Mouse (Mus musculus): ENCODE data around the gene Smad3. TPM values are rescaled to one million over a fixed set of nuclear protein-coding genes. Genes with fewer than 3 reads are reported as not detected.
A peak's percentile ranks its signal among the peaks of the same experiment; 100 is the strongest.

Smad3 gene
- 10 to 100 TPM; 40.1 to 45.2 TPM for total RNA-seq (2021)

DNA sequence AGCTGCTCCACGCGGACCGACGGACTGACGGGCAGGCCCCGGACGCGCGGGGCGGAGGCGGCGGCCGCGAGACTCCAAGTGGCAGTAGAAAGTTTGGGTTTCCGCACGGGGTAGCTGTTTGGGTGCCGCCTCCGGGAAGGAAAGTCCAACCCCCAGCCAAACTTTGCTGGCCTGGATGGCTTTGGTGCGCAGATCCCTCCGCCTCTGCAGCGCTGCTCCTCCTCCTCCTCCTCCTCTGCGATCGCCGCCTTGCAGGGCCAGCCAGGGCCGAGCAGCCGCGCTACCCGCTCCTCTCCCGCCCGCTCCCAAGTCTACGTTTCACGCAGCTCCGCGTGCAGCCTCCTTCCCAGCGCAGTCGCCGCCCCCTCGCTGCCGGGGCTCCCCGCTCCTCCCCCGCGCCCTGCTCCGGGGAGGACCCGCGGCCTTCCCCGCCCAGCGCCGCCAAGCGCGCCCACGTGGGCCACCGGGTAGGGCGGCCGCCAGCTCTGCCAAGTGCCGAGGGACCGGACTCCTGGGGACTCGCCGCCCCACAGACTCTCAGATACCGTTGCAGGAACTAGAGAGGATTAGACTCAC is at the start of gene Smad3:
Smad3 (minus strand) TSS at position 130 of the 576 bp plus-strand sequence.
- DNase-seq, result peak; percentile 87 to 89

DNA sequence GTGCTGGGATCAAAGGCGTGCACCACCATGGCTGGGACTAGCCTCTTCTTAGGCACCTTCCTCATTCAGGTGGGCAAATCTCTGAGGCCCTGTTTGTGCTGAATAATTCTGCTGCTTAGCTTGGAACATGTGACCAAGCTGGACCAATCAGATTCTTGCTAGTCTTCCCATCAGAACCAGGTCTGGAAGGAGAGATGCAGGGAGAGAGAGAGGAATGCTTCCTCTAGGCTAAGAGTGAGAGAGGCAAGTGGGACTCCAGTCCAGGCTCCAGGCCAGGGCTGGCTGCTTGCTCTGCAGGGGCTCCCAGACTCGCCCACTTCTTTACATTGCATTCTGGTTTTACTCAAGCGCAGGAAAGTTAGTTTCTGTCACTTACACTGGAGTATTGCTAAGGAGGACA is 47.1 kb upstream of the Smad3 start:
- no peak for DNase-seq

DNA sequence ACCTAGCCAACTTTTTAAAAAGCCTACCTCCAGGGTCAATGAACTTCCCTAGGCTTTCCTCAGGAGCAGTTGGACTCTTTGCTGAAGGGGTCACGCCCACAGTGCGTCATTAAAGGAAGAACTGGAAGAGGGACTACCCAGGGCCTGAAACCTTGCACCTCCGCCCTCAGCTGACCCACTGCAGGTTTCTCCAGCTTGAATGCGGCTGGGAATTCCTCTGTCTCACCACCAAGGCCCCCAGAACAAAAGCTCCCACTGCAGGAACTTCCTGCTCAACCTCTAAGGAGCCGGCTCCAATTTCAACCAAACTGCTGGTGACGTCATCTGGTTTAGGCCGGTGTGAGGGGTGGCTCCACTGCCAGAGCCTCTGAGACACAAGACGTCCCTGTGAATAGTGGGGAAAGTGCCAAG is 45.4 kb upstream of the Smad3 start:
- no peak for DNase-seq

DNA sequence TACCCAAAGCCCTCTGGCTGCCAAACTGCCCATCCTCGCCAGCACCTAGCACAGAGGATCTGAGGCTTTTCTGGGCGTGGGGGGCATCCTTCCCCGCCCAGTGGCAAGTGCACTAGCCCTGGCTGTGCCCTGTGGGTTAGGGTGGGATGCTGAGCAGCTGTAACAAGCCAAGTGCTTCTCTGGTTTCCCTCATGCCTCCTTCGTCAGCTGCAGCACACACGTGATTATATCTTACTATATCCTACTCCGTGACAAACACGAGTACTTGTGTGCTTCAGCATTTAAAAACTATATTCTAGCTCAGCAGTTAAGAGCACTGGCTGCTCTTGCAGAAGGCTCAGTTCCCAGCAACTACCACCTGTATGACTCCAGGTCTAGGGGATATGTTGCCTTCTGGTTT is 44.7 kb upstream of the Smad3 start:
- no peak for DNase-seq

DNA sequence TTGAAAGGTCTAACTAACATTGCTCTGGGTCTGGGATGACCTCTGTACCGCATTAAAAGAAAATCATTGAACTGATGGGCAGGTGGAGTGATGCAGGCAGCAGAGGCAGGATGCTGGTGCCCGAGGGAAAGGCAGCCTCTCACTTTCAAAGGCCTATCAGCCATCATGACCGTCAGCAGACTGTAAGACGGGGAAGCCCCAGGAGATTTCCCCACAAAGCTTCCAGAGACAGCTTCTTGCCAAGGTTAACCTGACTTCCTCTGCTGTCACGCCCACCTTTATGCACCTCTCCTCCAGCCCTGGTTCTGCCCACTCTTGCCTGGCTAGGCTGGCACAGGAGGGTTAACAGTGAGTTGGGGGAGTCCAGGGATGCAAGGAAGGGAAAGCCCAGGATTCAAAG is 44.3 kb upstream of the Smad3 start:
- no peak for DNase-seq

DNA sequence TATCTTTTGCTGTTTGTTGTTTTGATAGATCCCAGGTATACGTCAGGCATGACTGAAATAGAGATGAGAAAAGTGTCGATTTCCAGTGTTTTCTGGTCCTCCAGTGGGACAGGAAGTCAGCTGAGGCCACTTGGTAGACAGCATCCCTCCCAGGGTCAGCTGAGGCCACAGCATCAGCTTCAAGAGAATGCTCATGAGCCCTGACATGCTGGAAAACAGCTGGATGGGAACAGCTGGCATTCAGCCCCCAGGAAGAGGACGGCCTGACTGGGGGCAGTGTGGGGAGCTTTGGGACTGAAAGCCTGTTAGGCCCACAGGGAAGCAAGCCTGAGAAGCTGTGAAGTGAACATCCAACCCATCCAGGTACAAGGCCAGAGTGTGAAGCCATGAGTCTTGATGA is 38.6 kb upstream of the Smad3 start:
- DNase-seq, result no peak

DNA sequence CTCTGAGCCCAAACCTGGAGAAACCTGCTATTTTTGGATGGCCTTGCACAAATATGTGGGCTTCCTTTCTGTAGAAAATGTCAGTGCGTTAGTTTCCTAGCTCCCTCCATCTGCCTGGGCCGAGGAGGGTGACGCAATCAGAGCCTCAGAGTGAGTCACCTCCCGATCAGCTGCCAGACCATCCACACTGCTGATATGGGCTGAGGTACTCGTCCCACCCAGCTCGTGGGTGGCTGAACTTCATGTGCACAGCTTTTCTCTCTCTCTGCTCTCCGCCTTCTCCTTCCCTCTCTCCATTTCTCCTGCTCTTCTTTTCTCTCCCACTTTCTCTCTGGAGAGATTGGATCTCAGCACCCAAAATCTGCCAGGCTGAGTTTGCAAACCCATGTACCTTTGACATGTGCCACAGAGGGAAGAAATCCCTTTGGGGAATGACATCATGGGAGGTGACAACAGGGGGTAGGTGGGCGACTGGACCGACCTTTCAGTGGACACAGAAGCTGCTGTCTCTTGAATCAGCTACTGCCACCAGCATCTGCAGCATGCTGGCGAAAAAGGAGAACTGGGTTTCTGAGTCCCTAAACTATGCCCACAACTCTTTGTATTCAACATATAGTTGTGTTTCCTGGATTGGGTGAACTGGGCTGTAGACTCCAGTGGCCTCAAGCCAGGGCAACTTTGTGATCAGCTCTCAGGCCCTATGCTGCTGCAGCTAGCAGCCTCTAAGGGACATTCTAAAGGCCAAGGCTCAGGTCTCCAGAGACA is 36.1 kb upstream of the Smad3 start:
- DNase-seq, result peak; percentile 77 to 81

DNA sequence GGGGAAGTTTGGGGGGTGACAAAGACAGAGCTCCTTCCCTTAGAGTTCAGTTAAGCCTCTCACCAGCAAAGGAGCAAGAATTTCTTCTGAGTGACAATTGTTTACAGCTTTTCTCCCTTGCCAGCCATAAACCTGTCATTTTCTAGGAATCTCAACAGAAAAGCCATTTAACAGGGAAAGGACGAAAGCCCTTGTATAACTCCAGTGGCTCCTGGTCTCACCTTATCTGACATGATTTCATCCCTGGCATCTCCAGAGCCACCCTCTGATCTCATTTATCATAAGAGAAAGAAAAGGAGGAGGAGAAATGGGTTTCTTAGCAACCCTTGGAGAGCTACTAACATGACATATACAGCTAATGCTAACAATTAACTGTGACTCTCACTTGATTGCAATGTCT is 33.9 kb upstream of the Smad3 start:
- no peak for DNase-seq

DNA sequence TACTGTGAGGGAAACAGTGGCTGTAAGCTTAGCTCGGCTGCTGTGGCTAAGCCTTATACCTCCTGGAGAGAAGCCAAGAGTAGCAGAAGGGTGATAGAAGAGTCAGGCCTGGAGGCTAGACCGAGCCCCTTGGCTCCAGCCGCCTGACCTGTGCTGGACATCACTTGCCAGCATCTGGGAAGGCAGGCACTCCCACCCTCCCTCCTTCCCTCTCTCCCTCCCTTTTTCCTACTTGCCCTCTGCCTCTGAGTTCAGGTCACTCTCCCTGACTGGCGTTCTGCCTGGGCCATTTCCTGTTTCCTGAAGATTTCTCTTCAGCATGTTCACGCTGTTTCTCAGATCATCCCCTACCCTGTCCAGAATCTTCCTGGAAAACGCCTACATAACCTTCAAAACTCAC is 33.5 kb upstream of the Smad3 start:
- no peak for DNase-seq

DNA sequence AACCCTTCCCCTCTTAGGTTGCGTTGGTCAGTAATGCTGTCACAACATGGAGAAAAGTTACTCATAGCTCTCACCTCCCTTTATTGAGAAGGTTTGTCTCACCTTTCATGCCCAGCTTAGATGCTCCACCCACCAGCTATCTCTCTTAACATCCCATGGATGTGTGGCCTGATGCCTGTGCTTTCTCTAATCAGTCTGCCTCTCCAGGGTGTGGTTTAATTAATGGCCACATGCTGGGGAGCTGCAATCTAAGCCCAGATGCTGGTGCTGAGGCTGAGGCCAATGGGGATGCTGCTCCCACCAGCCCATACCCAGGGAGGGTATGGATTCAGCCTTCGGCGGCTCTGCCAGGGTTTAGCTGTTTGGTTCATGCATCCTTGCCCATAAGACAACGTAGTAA is 32.4 kb upstream of the Smad3 start:
- no peak for DNase-seq

DNA sequence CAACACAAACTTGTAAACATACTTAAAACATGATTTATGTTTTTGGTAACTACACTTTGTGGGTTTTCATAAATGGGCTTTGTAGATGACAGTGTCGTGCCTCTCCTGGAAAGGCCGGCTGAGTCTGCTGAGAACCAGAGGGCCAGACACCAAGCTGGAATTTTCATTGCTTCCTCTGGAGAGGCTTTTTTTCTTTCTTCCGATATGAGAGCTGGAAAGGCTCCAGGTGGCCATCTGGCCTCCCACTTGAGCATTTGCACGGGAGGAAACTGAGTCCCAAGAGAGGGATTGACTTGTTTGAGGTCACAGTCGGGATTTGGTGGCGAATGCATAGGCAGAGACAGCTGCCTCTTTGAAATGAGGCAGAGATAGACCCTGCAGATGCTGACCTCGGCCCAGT is 31.6 kb upstream of the Smad3 start:
- DNase-seq, result no peak

DNA sequence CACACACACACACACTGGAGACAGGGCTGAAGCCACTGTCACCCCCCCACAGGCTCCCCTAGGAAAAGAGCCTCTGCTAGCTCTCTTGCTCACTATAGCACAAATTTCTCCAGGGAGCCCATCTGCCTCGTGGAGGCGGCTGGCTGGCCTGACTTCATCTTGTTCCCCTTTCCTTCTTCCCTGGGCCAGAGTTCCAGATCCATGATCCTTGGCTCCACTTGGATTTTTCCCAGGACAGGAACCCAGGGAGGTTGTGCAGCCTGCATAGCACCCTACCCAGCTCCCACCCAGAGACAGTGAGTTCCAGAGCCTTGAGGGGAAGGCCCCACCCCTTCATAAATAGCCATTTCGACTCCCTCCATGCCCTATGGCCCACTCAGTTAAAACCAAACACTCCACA is 29.8 kb upstream of the Smad3 start:
- DNase-seq, result no peak

DNA sequence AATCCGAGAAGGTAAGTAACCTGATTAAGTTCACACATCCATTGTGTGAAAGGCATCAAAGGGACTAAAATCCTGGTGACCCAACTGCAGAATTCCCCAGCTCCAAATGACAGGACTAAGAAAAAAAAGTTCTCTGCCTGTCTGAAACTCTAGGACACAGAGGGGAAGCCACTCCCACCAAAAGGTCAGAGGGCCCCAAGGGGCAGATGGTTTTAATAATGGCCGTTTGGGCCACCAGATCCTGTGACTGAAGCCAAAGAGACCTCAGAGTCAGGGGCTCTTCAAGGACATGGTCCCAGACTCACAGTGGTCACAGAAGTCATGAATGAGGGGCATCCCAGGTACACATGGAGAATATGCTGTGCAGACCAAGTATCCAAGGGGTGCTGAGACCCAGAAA is 29.3 kb upstream of the Smad3 start:
- DNase-seq, result no peak

DNA sequence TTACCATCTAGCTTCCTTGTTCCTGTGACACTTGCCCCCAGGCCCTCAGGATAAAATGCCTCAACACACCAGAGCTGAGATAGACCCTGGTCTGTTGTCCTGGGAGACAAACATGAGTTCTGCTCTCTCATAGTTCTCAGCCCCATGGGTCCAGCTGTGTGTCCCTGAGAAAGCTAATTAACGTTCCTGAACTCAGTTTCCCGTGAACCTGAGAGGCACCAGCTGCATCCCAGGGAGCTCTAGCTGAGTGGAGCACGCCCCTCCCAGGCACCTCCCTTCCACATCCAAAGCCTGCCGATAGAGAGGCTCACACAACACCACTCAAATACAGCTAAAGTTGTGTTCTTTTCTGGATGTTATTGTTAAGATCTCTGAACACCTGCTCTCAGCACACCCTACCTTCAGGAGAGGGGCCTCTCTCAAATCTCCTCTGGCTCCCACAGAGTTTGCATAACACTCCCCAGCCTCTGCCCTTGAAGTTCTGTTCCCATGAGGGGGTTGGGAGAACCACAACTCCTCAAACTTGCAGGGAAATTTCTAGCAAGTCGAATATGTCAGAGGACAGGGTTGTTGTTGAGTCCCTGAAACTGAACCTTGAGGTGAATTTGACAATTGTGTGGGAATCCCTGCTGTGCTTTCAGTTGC is 28.4 kb upstream of the Smad3 start:
- DNase-seq, result no peak

DNA sequence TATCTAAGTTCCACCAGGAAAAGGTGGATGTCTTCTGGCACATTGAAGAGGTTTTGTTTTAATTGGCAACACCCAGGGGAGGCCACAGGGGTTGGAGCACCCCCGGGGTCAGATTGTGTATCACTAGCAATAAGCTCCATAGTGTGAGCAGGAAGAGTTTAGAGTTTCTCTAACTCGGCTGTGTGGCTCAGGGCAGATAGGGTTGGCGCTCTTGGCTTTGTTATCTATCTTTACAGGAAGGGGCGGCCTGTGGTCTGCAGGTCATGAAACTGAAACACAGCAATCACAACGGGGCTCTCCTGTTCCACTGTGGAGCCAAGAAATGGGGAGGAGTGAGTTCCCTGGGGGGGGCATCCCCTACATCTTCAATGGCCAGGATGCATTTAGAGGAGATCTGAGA is 27.7 kb upstream of the Smad3 start:
- DNase-seq, result no peak

DNA sequence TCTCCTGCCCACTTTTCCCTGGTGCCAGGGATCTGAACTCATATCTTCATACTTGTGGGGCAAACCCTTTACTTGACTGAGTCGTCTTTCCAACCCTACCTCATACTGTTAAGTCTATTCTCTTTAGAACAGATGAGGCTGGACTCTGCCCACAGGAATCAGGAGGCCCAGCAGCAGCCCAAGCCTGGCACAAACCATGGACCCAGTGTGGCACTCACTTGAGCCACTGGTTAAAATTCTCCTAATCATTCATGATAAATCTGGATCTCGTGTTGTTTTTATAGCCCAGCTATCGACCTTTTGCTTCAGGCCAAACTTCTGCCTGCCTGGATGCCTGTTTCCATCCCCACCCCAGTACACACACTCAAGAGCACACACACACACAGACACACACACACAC is 26.8 kb upstream of the Smad3 start:
- DNase-seq, result no peak

DNA sequence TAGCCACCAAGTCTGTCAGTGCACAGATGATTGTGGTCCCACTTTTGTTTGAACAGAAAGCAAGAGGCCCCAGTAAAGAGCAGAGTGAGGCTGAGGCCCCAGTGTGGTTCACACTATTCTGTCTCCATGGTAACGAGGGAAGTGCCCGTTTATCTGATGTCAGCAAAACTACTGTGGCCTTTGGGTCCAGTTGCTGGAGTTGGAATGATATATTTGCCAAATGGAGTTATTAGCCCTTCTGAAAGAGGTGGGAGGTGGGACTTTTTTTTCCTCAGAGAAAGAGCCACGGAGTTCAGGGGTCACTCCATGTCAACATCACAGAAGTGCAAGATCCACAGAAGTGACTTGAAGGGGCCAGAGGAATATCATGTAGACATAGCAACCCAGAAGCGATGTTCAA is 24.9 kb upstream of the Smad3 start:
- DNase-seq, result no peak

DNA sequence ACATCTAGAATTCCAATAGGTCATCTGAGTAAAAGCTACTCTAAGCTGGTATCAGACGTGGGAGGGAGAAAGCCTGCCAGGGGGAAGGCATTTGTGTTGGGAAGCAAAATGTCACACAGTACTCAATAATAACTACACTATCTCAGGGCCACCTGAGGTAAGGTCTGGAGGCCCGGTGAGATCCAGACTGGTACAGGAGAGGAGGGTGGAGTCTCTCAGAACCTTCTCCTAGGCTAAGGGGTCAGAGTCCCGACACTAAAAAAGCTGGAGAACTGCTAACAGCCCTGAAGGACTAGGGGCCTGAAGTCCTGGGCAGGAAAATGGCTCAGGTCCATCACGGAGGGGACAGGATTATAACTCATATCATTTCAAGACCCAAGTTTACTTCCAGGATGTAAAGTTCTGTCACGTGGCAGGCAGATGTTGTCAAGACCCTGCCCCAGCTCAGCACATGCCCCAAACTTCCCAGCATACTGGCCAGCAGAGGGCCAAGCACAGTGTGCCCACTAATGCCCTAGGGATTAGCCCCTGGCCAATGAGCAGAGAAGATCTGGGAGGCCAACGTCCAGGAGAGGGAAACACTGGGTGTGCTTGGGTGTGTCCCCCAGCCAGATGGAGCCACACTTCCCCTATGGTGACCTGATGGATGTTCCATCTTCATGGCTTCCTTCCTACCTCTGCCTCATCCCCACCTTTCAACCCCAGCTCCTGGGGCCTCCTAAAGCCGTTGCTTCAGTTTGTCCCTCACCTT is 24.1 kb upstream of the Smad3 start:
- DNase-seq, result no peak

DNA sequence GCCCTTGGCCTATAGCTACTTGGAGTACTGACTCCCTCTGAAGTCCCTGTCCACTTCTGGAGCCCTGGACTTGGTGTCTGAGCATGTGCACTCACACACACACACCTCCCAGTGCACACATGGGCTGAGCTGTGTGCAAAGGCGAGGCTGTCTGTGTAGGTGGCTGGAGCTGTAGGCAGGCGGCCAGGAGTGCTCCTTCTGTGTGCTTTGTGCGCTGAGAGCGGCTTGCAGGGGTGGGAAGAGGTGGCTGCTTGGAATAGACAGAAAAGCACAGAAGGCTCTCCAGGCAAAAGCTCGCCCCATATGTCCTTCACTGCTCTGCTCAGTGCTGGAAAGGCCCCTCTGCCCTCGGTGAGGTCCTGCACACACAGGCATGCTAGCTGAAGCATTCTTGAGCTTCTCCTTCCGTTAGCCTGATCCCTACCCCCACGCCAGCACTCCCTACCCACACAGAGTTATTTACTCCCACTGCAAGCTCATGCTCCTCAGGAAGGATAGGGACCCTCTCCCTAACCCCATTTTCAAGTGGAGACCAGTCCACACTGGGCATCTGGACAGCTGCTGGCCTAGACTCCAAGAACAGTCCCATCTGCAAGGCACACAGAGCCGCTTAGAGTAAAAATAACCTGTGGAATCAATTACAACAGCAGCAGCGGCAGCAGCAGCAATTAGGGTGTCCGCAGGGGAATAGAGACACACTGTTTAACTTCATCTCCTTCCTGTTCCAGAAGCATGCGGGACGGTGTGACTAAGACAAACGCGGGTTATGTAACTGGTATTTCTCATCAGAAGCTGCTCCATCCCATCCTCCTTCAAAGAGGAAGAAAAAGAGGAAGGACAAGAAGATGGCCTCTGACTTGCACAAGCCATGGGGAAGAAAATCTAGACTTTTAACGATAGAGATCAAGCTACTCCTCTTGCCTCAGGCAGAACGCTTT is 22.4 kb upstream of the Smad3 start:
- DNase-seq, result peak; percentile 84 to 86

DNA sequence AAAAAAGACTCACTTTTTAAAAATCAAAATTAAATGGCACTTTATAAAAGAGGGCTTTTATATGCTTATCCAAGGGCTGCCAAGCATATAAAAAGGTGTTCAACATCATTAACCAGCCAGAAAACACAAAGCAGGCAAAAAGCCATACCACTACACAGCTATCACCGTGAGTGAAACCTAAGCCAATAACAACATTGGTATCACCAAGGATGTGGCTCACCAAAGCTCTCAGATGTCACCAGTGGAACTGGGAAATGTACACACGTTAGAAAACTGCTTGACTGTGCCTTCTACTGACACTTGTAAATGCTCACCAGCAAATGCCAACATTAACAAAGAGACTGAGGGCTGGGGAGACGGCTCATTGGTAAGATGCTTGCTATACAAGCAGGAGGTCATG is 18.9 kb upstream of the Smad3 start:
- DNase-seq, result no peak

DNA sequence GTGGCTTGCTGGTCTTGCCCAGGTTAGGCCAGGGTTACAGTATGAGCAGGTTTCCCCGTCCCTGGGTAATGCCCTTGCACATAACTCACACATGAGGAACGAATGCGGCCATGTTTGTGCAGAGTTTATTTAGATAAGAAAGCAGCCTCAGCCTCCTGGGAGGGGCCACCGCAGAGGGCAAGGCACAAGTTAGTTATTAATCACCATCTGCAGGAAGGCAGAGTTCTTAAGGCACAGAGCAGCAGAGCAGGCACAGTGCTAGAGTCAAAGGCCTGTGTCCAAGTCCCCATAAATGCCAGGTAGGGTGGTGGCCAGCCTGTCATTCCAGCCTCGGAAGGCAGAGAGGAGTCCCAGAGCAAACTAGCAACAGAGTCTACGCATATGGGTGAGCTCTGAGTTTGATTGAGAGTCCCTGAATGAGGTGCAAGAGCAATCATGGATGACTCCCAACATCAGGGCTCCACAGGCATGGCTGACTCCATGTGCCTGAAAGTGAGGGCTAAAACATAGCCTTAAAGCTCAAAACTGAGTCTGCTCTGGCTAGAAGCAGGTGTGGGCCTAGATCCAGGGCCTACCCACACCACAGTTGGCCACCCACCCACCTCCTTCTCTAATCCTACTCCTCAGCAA is 17.2 kb upstream of the Smad3 start:
- DNase-seq, result no peak

DNA sequence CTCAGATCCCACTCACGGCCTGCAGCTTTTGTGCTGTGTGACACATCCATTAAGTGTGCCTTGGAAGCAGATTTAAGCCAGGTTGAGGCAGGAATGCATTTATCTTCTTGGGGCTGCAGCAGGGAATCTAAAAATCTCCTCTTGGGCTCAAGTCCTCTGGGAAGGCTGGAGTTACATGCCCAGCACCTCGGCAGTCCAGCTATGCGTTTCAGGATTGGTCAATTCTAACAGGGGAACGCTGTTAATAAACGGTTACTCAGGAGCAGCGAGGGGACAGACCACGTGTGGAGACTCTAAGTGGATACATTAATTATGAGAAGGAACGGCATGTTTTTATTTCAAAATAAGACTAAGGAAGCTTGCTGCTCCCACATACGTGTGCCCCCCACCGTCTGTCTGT is 14.7 kb upstream of the Smad3 start:
- DNase-seq, result no peak
